Comparison of ENCODE assay signal across 9 mouse cellular contexts in the genomic region with DNA sequence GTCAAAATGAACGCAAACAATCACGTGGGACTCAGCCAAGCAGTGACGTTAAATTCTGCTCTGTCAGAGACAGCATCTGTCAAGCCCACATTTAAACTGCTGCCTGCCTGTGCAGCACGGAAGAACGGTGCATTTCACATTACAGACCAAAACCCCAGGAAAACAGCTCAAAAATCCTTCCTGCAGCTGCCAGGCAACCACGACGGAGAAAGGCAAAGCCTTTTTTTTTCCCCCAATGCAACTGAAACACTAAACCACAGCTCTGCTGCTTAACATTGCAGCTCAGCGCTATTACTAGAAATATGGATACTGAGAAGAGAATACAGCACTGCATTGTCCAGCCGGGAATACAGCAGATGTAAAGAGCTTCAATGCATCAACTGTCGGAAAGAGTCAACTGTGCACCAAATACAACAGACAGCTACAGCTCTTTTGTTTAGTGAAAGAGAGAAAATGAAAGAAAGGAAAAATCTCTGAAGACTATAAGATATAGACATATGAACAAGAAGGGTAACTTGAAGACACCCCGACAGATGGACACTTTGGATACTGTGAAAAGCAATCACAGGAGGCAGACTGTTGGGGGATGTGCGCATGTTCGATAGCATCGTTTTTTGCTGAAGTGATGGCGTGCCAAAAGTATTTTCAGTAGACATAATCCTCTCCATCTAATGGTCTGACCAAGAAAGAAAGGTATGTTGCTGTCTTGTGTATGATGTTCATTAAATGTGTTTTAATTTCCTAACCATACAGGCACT. TPM values are rescaled to one million over a fixed set of nuclear protein-coding genes. Genes with fewer than 3 reads are reported as not detected.
DNase-seq lines count a peak whose midpoint lies in the region; ATAC-seq and TF ChIP-seq lines count a peak whose summit lies in the region.
"Had no signal": no experiment of that assay in that cellular context is flagged by ENCODE, and none has a peak within 500 bp of the region (broad histone marks: within the 10 kb centered on the region; RNA-seq: fewer than 3 reads in every experiment).

A gene (plus strand): TSS at position 15 of the 758 bp plus-strand sequence.

- H3K9ac ChIP-seq in kidney, embryonic 16.5 days (replicated peaks; ENCODE audit: low read length), result peak within 1 kb of the TSS; percentile 38; the same call in 1 of the 2 replicates
- H3K9ac ChIP-seq in heart, embryonic 13.5 days, result 0 out of 2 replicates have a peak within 1 kb of the TSS, but pooled peaks have one; percentile 33
- H3K9ac ChIP-seq in midbrain, embryonic 16.5 days (ENCODE audit: low read depth, low read length), result peak within 1 kb of the TSS; percentile 76
- H3K9ac ChIP-seq: liver, embryonic 15.5 days had no signal

- peaks cover 4% of the 10 kb centered on the region; the same call in 1 of the 2 replicates for H3K4me1 ChIP-seq in kidney, embryonic 16.5 days (ENCODE audit: insufficient read depth, low read length)
- H3K4me1 ChIP-seq in heart, embryonic 13.5 days, result peaks cover 3% of the 10 kb centered on the region; the same call in 1 of the 2 replicates
- peaks cover 6% of the 10 kb centered on the region for H3K4me1 ChIP-seq in midbrain, embryonic 16.5 days (ENCODE audit: control insufficient read depth, insufficient read depth, low read length)
- H3K4me1 ChIP-seq in thymus, adult 2 months (replicated peaks; ENCODE audit: control insufficient read depth, insufficient read depth, low read length), result 0 out of 2 replicates have a peak, but pooled peaks cover 2% of the 10 kb centered on the region

- no peaks in the 10 kb centered on the region for H3K9me3 ChIP-seq in kidney, embryonic 16.5 days (ENCODE audit: low read length)
- no peaks in the 10 kb centered on the region for H3K9me3 ChIP-seq in heart, embryonic 13.5 days
- H3K9me3 ChIP-seq in midbrain, embryonic 16.5 days (replicated peaks; ENCODE audit: control insufficient read depth, low read length, poor library complexity, severe bottlenecking), result no peaks in the 10 kb centered on the region
- H3K9me3 ChIP-seq: liver, embryonic 15.5 days had no signal

- no peak for TF ChIP-seq POLR2A in thymus, adult 2 months (IDR thresholded peaks at IDR 0.05; ENCODE audit: control insufficient read depth, extremely low read depth, insufficient read depth, low read length, poor library complexity)

- no peak for ATAC-seq in kidney, embryonic 16.5 days (ENCODE audit: low FRiP score, low TSS enrichment)
- no peak for ATAC-seq in heart, embryonic 13.5 days (ENCODE audit: extremely low read depth, insufficient number of reproducible peaks, low FRiP score, low TSS enrichment)
- ATAC-seq in midbrain, embryonic 16.5 days, result peak; percentile 95

- 0 out of 2 replicates have a peak within 1 kb of the TSS, but pooled peaks have one; percentile 29 for H3K27ac ChIP-seq in kidney, embryonic 16.5 days (ENCODE audit: low read length)
- peak within 1 kb of the TSS; percentile 37 for H3K27ac ChIP-seq in heart, embryonic 13.5 days (replicated peaks)
- H3K27ac ChIP-seq in midbrain, embryonic 16.5 days (ENCODE audit: low read length), result peak within 1 kb of the TSS; percentile 98
- H3K27ac ChIP-seq in thymus, adult 2 months (ENCODE audit: control insufficient read depth, insufficient read depth, low read length), result peak within 1 kb of the TSS; percentile 6
- H3K27ac ChIP-seq: liver, embryonic 15.5 days had no signal

- H3K4me2 ChIP-seq in kidney, embryonic 16.5 days (replicated peaks; ENCODE audit: low read depth, low read length), result peak within 1 kb of the TSS; percentile 36
- H3K4me2 ChIP-seq in heart, embryonic 13.5 days, result peak within 1 kb of the TSS; percentile 42
- H3K4me2 ChIP-seq in midbrain, embryonic 16.5 days (ENCODE audit: low read length), result peak within 1 kb of the TSS; percentile 53
- H3K4me2 ChIP-seq: liver, embryonic 15.5 days had no signal

- H3K27me3 ChIP-seq in kidney, embryonic 16.5 days (ENCODE audit: insufficient read depth, low read length), result no peaks in the 10 kb centered on the region
- no peaks in the 10 kb centered on the region for H3K27me3 ChIP-seq in heart, embryonic 13.5 days (replicated peaks)
- H3K27me3 ChIP-seq in midbrain, embryonic 16.5 days (ENCODE audit: control insufficient read depth, insufficient read depth, low read depth, low read length), result no peaks in the 10 kb centered on the region
- no peaks in the 10 kb centered on the region for H3K27me3 ChIP-seq in thymus, adult 2 months (ENCODE audit: control insufficient read depth, insufficient read depth, low read length)
- H3K27me3 ChIP-seq: liver, embryonic 15.5 days had no signal

- TF ChIP-seq CTCF in thymus, adult 2 months (IDR thresholded peaks at IDR 0.05; ENCODE audit: borderline replicate concordance, control insufficient read depth, extremely low read depth, insufficient read depth, low read length, poor library complexity), result no peak

- no peak for DNase-seq in kidney, adult 8-10 months
- DNase-seq in cerebellum, adult 9-11 months, result peak; percentile 27
- DNase-seq in layer of hippocampus, postnatal 10 days (ENCODE audit: low spot score in 2 of 2), result peak; percentile 69 to 70
- DNase-seq in thymus, adult 2 months, result peak; percentile 35
- DNase-seq in ovary, adult 18-20 months (ENCODE audit: low spot score), result no peak

- H3K4me3 ChIP-seq in kidney, embryonic 16.5 days (ENCODE audit: low read length), result peak within 1 kb of the TSS; percentile 13; the same call in 1 of the 2 replicates
- H3K4me3 ChIP-seq in heart, embryonic 13.5 days, result peak within 1 kb of the TSS; percentile 23
- peak within 1 kb of the TSS; percentile 45 for H3K4me3 ChIP-seq in midbrain, embryonic 16.5 days (ENCODE audit: low read depth, low read length)
- H3K4me3 ChIP-seq in thymus, adult 2 months (ENCODE audit: control insufficient read depth, insufficient read depth, low read length), result peak within 1 kb of the TSS; percentile 1; the same call in 1 of the 2 replicates
- H3K4me3 ChIP-seq: liver, embryonic 15.5 days had no signal

- WGBS in kidney, embryonic 16.5 days, result 56% methylated on average over 15 of the region's 15 CpGs
- WGBS in heart, embryonic 13.5 days, result 73% methylated on average over 15 of the region's 15 CpGs
- 7% methylated on average over 15 of the region's 15 CpGs for WGBS in midbrain, embryonic 16.5 days
- WGBS in thymus, adult 2 months, result 26% methylated on average over 15 of the region's 15 CpGs

- H3K36me3 ChIP-seq in kidney, embryonic 16.5 days (ENCODE audit: insufficient read depth, low read length), result no peaks in the 10 kb centered on the region
- H3K36me3 ChIP-seq in heart, embryonic 13.5 days, result no peaks in the 10 kb centered on the region; the same call in 1 of the 2 replicates
- H3K36me3 ChIP-seq in midbrain, embryonic 16.5 days (ENCODE audit: control insufficient read depth, insufficient read depth, low read length), result no peaks in the 10 kb centered on the region
- H3K36me3 ChIP-seq in thymus, adult 2 months (ENCODE audit: control insufficient read depth, insufficient read depth, low read length), result no peaks in the 10 kb centered on the region

RNA-seq across cellular contexts. Expression of the gene that starts here (rescaled TPM):
- 0.18 and 0.22 TPM in 2 replicates for polyA plus RNA-seq in kidney, embryonic 16.5 days (2015; fragmentation: Nextera tagmentation; extraction: Ambion mirVana)
- polyA plus RNA-seq in heart, embryonic 13.5 days (2015; fragmentation: Nextera tagmentation; extraction: Ambion mirVana), result 0.15 and 0.22 TPM in 2 replicates
- total RNA-seq in layer of hippocampus, postnatal 10 days (2021), result 10 to 100 TPM; 20.0 to 23.3 TPM
- 7.7 and 8.0 TPM in 2 replicates for polyA plus RNA-seq in midbrain, embryonic 16.5 days (2015; fragmentation: Nextera tagmentation; extraction: Ambion mirVana)
- polyA plus RNA-seq in thymus, adult 2 months (2012; rRNA removed), result 0.22 and 0.24 TPM in 2 replicates

Comparison
In these comparisons a context has a peak if more than half of its experiments do, and no peak if none do; other contexts are left out.
1. Peak in DNase-seq, H3K4me3 ChIP-seq and H3K27ac ChIP-seq in thymus, adult 2 months; RNA of the gene not detected or under 1 TPM.
2. H3K27ac ChIP-seq: peak in every context shown above with its lines; median percentile 98 in midbrain, embryonic 16.5 days; 37 in heart, embryonic 13.5 days; 29 in kidney, embryonic 16.5 days; 6 in thymus, adult 2 months.
3. DNase-seq: peak in cerebellum, adult 9-11 months (single experiment) and layer of hippocampus, postnatal 10 days (2 of 2); none in kidney, adult 8-10 months (0 of 2) and ovary, adult 18-20 months (single experiment).
4. Peak in every context shown above with its lines, with median percentiles within 50 percentile points of each other: H3K4me2 ChIP-seq, H3K4me3 ChIP-seq and H3K9ac ChIP-seq.